Mouse (Mus musculus) CH12.LX (cell line): ENCODE data around the gene Arhgef6. TPM values are rescaled to one million over a fixed set of nuclear protein-coding genes. Genes with fewer than 3 reads are reported as not detected.

Source experiments
- DNase-seq: peaks from one replicate; pipeline ENCODE4 v3.0.0-alpha.2; 2013; ENCODE audit errors: extremely low read depth
- H3K27ac ChIP-seq: 2 replicates; pipeline ENCODE4 v1.5.1; 2012; ENCODE audit warnings: low read depth, mild to moderate bottlenecking, control low read depth, moderate library complexity; ENCODE audit not compliant: insufficient read depth
- H3K27me3 ChIP-seq: replicated peaks from 2 replicates; pipeline ENCODE3; 2012; ENCODE audit warnings: inconsistent platforms
- H3K36me3 ChIP-seq, 2 experiments: replicated peaks in 1 of 2; 2 replicates each; pipeline versions ENCODE3 to v1.6.1; 2012; ENCODE audit warnings: inconsistent platforms in 1 of 2, low read length in 1 of 2, mild to moderate bottlenecking in 1 of 2, mixed read lengths in 1 of 2, moderate library complexity in 1 of 2; ENCODE audit not compliant: control insufficient read depth in 1 of 2, insufficient read depth in 1 of 2
- H3K4me1 ChIP-seq, 2 experiments: 2 replicates each; pipeline ENCODE4 v1.6.1; 2012; ENCODE audit warnings: inconsistent platforms in 1 of 2, moderate library complexity in 1 of 2; ENCODE audit not compliant: insufficient read depth in 2 of 2, control insufficient read depth in 1 of 2
- H3K4me2 ChIP-seq: 2 replicates; pipeline ENCODE4 v1.6.1; 2012; ENCODE audit warnings: low read depth, mild to moderate bottlenecking, control low read depth; ENCODE audit not compliant: poor library complexity, insufficient read depth, severe bottlenecking
- H3K4me3 ChIP-seq, 3 experiments: fragments of 150-350 bp in 1 of 3; sonication (generic) in 1 of 3; replicated peaks in 1 of 3; 2 replicates each; pipeline versions ENCODE3 to v1.5.1; 2011 to 2012; ENCODE audit warnings: low read depth in 2 of 3, low read length in 2 of 3, mild to moderate bottlenecking in 2 of 3, moderate library complexity in 2 of 3, control low read depth in 1 of 3, improper control_type of control experiment in 1 of 3, inconsistent platforms in 1 of 3, mixed read lengths in 1 of 3; ENCODE audit not compliant: poor library complexity in 1 of 3
- H3K79me2 ChIP-seq: replicated peaks from 2 replicates; pipeline ENCODE4 v1.6.1; 2012; ENCODE audit warnings: mild to moderate bottlenecking, moderate library complexity; ENCODE audit not compliant: control insufficient read depth, poor library complexity, insufficient read depth, severe bottlenecking; ENCODE audit errors: extremely low read depth
- H3K9ac ChIP-seq: 2 replicates; pipeline ENCODE4 v1.6.1; 2012; ENCODE audit warnings: low read depth, mild to moderate bottlenecking, control low read depth, moderate library complexity; ENCODE audit not compliant: insufficient read depth
- H3K9me3 ChIP-seq: replicated peaks from 2 replicates; pipeline ENCODE3; 2012; ENCODE audit warnings: low read length, inconsistent platforms, mixed read lengths
- BHLHE40 ChIP-seq: IDR thresholded peaks from 2 replicates; pipeline ENCODE4 v1.6.1; 2011; ENCODE audit warnings: mild to moderate bottlenecking, low read depth, low read length, improper control_type of control experiment
- CTCF ChIP-seq, 2 experiments: IDR thresholded peaks in 1 of 2; conservative IDR thresholded peaks in 1 of 2; 2 replicates each; pipeline ENCODE4 v1.5.1; 2011 to 2012; ENCODE audit warnings: low read depth in 2 of 2, low read length in 2 of 2, improper control_type of control experiment in 1 of 2, inconsistent platforms in 1 of 2, mild to moderate bottlenecking in 1 of 2, moderate library complexity in 1 of 2
- E2F4 ChIP-seq: IDR thresholded peaks from 2 replicates; pipeline ENCODE4 v1.6.1; 2011; ENCODE audit warnings: low read depth, low read length, improper control_type of control experiment; ENCODE audit not compliant: insufficient replicate concordance
- ELF1 ChIP-seq: IDR thresholded peaks from 2 replicates; pipeline ENCODE4 v1.6.1; 2014; ENCODE audit warnings: low read depth, mild to moderate bottlenecking, inconsistent platforms, low read length, improper control_type of control experiment
- ETS1 ChIP-seq: conservative IDR thresholded peaks from 2 replicates; pipeline ENCODE4 v1.6.1; 2012; ENCODE audit warnings: low read depth, mild to moderate bottlenecking, inconsistent platforms, low read length, improper control_type of control experiment, moderate library complexity
- JUN ChIP-seq: IDR thresholded peaks from 2 replicates; pipeline ENCODE4 v1.6.1; 2011; ENCODE audit warnings: low read depth, mild to moderate bottlenecking, low read length, improper control_type of control experiment, moderate library complexity; ENCODE audit not compliant: insufficient read depth
- JUND ChIP-seq: conservative IDR thresholded peaks from 2 replicates; pipeline ENCODE4 v1.6.1; 2011; ENCODE audit warnings: low read depth, low read length, improper control_type of control experiment
- MEF2A ChIP-seq: IDR thresholded peaks from 2 replicates; pipeline ENCODE4 v1.6.1; 2014; ENCODE audit warnings: low read depth, mild to moderate bottlenecking, inconsistent platforms, low read length, improper control_type of control experiment, borderline replicate concordance
- NRF1 ChIP-seq: IDR thresholded peaks from 2 replicates; pipeline ENCODE4 v1.6.1; 2014; ENCODE audit warnings: low read depth, mild to moderate bottlenecking, inconsistent platforms, low read length, improper control_type of control experiment, moderate library complexity
- POLR2A ChIP-seq: IDR thresholded peaks from 2 replicates; pipeline ENCODE4 v1.6.1; 2011; ENCODE audit warnings: low read depth, mild to moderate bottlenecking, improper control_type of control experiment, low read length
- POLR2AphosphoS2 ChIP-seq: IDR thresholded peaks from 2 replicates; pipeline ENCODE4 v1.6.1; 2011; ENCODE audit warnings: low read depth, low read length, improper control_type of control experiment
- TBP ChIP-seq: conservative IDR thresholded peaks from 2 replicates; pipeline ENCODE4 v1.6.1; 2011; ENCODE audit warnings: low read depth, low read length, improper control_type of control experiment
- TCF12 ChIP-seq: IDR thresholded peaks from 2 replicates; pipeline ENCODE4 v1.6.1; 2014; ENCODE audit warnings: low read depth, mild to moderate bottlenecking, inconsistent platforms, low read length, improper control_type of control experiment
- ZNF384 ChIP-seq: IDR thresholded peaks from 2 replicates; pipeline ENCODE4 v1.6.1; 2012; ENCODE audit warnings: low read depth, low read length, improper control_type of control experiment, inconsistent platforms
- dilution Hi-C: fragments of 300-500 bp; cut with MboI; formaldehyde crosslinking; loops from 2 replicates; pipeline ENCODE4 v1.14.3; 2020; ENCODE audit warnings: low sequenced_read_pairs; ENCODE audit not compliant: extremely low pct_unique_long_range_greater_than_20kb, extremely low pct_ligation_motif_present
- in situ Hi-C: fragments of 300-500 bp; cut with MboI; formaldehyde crosslinking; loops from 3 replicates; pipeline ENCODE4 v1.14.3; 2019; ENCODE audit warnings: low sequenced_read_pairs, low pct_ligation_motif_present, low pct_unique_long_range_greater_than_20kb, mixed read lengths
- polyA plus RNA-seq: library from polyadenylated mRNA; unstranded; fragments of >175 nt; gene quantifications from 2 replicates; pipeline ENCODE4 v1.2.1, GENCODE M21; 2012; ENCODE audit warnings: low read depth; ENCODE audit not compliant: insufficient read length
- total RNA-seq, 2 experiments: library from RNA; depleted of rRNA; stranded (reverse); fragments of 300-350 nt in 1 of 2; fragments of >200 nt in 1 of 2; gene quantifications; 2 replicates each; pipeline ENCODE4 v1.2.3; 2012 to 2014

Gene Arhgef6
- total and polyA plus RNA-seq, 3 experiments: 69.8 to 206 (median 162) TPM

GRCm38 (mm10) chrX:57196319-57196718, 142.2 kb downstream of the Arhgef6 start:
- no peak overlapping the region for H3K4me3 ChIP-seq
- in situ Hi-C loops: no loop called here
- dilution Hi-C loops: no loop called here
- no peaks in the 10 kb centered on the region for H3K36me3 ChIP-seq
- peak overlapping the region; percentile 90 for H3K27ac ChIP-seq
- no peaks in the 10 kb centered on the region for H3K79me2 ChIP-seq
- peaks cover 5 to 11% of the 10 kb centered on the region in 2 experiments; a peak in 2 of 4 replicates for H3K4me1 ChIP-seq
- no peaks in the 10 kb centered on the region for H3K27me3 ChIP-seq
- peak overlapping the region; percentile 67 for H3K4me2 ChIP-seq
- no peaks in the 10 kb centered on the region for H3K9me3 ChIP-seq
- DNase-seq: peak; percentile 60
- TF ChIP-seq BHLHE40 (peak; percentile 60), POLR2A (peak; percentile 34; the same call in 1 of the 2 replicates), POLR2AphosphoS2 (no peak), ELF1 (peak; percentile 62), E2F4 (no peak), ETS1 (peak; percentile 51), TBP (peak; percentile 48; the same call in 1 of the 2 replicates), TCF12 (no peak), NRF1 (no peak), MEF2A (peak; percentile 20; the same call in 1 of the 2 replicates)
- TF ChIP-seq, all 38 proteins: peak for 6
- peak overlapping the region; percentile 48 for H3K9ac ChIP-seq

- Histone ChIP-seq H3K4me3 (no peak overlapping the region), H3K79me2 (no peaks in the 10 kb centered on the region), H3K27ac (no peak overlapping the region), H3K9ac (no peak overlapping the region), H3K27me3 (no peaks in the 10 kb centered on the region), H3K9me3 (no peaks in the 10 kb centered on the region), H3K4me2 (no peak overlapping the region), H3K36me3 (no peaks in the 10 kb centered on the region), H3K4me1 (no peaks in the 10 kb centered on the region)
- DNase-seq: no peak
- TF ChIP-seq JUND (no peak), TBP (no peak), NRF1 (no peak), ZNF384 (no peak), CTCF (conservative IDR thresholded peaks at IDR 0.05 in 1 of 2, IDR thresholded peaks at IDR 0.05 in 1 of 2; ENCODE audit: low read depth in 2 of 2, low read length in 2 of 2) (no peak), POLR2AphosphoS2 (no peak), JUN (no peak), TCF12 (no peak), E2F4 (no peak)
- in situ Hi-C loops: no loop called here
- dilution Hi-C loops: no loop called here
These were observed 149.2 kb downstream of the Arhgef6 start for GRCm38 (mm10) chrX:57189335-57189734.
